Mouse (Mus musculus): ENCODE measurements around the gene Amigo3.
A peak's percentile ranks its signal among the peaks of the same experiment; 100 is the strongest.

The Amigo3 gene

DNA sequence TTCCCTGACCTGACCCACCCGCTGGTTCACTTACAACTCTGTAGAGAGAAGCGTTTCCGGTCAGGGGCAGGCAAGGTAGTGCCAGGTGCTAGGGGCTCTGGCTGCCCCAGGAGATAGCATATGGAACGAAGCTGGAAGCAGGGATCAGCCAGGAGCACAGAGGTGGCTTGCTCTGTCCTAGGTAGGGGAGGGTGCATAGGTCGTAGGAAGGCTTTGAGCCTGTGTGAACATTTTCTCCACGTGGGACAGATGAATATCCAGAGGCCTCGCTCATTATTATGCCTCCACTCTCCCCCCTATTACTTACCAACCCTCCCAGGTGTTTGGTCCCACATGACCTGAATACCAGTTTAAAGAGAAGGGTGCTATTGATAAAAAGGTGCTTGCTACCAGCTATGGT is 548 bp upstream of the Amigo3 start:
- no peak for DNase-seq (ENCODE audit: low spot score in 2 of 2)

DNA sequence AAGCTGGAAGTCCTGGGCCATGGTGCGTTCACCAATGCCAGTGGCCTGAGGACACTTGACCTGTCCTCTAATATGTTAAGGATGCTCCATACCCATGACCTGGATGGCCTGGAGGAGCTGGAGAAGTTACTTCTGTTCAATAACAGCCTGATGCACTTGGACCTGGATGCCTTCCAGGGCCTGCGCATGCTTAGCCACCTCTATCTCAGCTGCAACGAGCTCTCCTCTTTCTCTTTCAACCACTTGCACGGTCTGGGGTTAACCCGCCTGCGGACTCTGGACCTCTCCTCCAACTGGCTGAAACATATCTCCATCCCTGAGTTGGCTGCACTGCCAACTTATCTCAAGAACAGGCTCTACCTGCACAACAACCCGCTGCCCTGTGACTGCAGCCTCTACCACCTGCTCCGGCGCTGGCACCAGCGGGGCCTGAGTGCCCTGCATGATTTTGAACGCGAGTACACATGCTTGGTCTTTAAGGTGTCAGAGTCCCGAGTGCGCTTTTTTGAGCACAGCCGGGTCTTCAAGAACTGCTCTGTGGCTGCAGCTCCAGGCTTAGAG is 786 bp downstream of the Amigo3 start:
- DNase-seq (ENCODE audit: low spot score in 2 of 2): no peak

DNA sequence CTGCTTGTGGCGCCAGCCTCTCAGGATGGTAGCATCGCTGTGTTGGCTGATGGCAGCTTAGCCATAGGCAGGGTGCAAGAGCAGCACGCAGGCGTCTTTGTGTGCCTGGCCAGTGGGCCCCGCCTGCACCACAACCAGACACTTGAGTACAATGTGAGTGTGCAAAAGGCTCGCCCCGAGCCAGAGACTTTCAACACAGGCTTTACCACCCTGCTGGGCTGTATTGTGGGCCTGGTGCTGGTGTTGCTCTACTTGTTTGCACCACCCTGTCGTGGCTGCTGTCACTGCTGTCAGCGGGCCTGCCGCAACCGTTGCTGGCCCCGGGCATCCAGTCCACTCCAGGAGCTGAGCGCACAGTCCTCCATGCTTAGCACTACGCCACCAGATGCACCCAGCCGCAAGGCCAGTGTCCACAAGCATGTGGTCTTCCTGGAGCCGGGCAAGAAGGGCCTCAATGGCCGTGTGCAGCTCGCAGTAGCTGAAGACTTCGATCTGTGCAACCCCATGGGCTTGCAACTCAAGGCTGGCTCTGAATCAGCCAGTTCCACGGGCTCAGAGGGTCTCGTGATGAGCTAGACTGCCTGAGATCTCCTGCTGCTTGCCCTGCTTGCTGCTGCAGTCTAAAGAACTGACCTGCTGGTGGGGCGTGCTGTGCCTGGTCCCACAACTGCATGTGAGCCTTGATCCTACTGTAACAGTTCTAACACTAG is 1.5 kb downstream of the Amigo3 start:
- DNase-seq (ENCODE audit: low spot score in 2 of 2): no peak

DNA sequence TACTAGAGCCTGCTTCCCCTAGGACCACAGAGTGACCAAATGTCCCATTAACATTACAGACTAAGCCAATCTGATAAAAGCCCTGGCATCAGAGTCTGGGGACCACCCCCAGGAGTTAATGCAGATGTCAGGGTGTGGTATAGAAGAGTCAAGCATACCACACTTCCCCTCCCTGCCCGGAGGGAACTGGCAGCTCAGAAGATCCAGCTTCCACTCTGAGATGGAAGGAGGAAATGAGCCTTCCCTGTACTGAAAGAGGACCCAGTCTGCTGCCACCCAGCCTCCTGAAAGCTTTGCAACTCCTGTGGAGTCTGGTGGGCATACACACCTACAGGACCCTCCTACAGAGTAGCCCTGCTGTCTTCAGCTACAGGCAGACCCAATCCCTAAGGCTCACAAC is 2.1 kb downstream of the Amigo3 start:
- no peak for DNase-seq (ENCODE audit: low spot score in 2 of 2)

DNA sequence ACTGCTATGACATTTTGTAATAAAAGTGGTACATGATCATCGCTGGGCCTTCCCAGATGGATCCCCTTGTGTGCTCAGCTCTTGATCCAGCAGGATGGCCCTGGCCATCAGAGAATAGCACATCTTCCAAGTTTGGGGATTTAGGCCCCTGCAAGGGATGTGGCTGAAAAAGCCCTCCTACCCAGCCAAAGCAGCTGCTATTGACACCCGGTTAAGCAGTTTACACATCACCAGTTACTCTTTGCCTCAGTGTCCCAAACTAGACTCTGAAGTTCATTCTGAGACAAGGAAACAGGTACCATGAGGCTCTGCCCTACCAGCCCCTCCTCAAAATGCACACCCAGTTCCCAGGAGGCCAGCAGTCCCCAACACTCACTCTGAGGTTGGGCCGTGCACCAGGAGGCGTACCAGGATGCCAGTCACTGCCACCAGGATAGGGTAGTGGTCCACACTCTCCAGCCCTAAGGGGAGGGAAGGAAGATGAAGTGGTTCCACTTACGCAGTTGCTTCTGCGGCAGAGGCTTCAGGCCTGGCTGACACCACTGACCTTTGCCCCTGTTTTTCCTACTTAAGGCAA is 2.8 kb downstream of the Amigo3 start:
- DNase-seq (ENCODE audit: low spot score in 2 of 2): no peak

DNA sequence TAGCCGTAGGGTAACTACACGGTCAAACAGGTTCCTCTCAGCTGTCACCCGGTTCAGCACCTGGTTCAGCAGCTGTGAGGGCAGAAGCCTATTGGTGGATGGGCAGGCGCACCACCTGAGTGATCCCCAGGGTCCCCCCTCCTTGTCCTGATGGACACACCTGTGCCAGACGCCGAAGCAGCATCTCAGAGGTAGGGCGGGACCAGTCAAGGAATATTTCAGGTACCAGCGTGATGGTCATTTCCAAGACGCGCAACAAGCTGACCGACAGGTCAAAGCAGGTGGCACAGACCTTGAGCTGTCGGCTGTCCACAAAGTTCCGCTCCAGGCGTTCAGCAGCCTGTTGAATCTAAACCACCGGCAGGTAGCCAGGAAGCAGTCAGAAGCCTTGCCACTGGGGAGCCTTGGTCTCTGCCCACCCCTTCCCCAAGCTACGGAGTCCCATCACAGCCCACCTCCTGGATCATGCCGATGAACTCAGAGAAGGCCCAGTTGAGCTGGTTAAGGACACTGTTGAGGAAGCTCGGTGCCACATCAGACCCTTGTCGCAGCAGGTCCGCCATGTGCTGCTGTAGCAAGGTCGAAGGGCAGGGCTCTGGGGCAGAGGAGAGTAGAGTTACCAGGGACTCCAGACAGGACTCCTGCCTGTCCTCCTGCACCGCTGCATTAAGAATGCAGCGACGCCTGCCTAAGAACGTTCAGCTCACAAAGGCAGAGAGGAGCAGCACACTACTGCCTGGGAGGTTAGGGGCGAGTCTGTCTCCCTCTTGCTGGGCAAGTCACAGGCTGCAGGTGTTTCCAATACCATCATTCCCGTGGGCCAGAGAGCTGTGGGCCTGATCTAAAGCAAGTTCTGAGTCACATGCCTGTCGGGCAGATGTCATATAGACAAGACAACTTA is 3.7 kb downstream of the Amigo3 start:
- DNase-seq (ENCODE audit: low spot score in 2 of 2): no peak

DNA sequence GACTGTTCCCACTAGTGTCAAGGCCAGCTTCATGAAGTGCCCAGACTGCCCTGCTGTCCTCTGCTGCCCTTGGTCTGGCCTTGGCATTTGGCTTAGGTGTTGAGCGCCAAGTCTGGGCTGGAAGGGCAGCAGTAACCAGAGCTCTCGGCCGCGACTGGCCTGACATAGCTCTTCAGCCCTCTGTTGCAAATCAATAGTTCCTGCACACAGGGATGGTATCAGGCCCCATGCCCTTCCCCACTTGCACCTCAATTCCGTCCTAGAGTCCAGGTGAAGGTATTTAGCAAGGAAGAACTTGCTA is 4.3 kb downstream of the Amigo3 start:
- no peak for DNase-seq (ENCODE audit: low spot score in 2 of 2)

DNA sequence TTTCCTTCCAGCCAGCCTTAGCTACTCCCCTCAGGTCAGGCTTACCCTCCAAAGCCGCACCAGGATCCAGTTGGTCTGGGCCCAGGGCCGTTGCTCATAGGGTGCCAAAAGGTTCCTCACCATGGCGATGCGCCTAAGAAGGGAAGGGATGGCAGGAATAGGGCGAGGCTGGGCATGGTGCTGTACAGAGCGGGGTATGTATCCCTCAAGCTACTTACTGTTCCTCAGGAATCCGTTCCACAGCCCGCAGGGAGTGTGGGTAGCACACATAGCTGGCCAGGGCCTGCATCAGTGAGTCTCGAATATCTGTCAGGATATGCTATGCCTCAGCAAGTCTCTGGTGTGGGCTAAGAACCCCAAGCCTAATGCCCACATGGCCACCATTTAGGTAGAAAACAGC is 5.3 kb downstream of the Amigo3 start:
- DNase-seq (ENCODE audit: low spot score in 2 of 2): no peak

DNA sequence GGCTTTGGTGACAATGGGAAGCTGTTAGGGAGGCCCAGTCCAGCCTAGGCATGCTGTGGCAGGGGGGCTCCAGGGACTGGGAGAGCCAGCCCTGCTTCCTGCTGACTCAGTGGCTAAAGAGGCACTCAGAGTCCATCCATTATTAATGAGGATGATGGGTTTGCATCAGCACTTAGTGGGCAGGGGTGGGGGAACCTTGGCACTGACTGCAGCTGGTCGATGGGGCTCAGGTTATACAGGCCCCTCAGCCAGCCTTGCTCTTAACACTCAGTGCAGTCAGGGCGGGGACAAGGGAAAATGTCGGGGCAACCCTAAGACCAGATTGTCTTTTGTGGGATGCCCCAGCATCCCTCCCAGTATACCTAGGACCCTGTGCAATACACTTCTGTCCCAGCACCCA is 9.2 kb downstream of the Amigo3 start:
- DNase-seq (ENCODE audit: low spot score in 2 of 2): no peak

DNA sequence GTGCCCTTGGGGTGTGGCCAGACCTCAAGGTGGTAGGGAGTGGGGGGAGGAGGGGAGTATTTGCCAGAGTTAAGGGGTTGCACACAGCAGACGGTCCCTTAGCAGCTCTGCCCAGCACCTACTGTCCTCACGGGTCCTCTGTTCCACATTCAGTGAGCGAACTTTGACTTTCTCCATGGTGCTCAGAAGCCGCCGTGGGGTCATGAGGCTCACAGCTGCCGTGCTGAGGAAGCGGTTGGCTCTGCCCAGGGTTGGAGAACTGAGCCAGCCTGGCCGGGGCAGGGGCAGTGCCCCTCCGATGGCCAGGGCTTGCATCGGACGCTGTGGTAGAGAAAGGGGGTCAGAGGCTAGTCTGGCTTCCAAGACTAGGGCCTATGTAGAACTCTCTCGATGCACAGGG is 10.4 kb downstream of the Amigo3 start:
- no peak for DNase-seq (ENCODE audit: low spot score in 2 of 2)

DNA sequence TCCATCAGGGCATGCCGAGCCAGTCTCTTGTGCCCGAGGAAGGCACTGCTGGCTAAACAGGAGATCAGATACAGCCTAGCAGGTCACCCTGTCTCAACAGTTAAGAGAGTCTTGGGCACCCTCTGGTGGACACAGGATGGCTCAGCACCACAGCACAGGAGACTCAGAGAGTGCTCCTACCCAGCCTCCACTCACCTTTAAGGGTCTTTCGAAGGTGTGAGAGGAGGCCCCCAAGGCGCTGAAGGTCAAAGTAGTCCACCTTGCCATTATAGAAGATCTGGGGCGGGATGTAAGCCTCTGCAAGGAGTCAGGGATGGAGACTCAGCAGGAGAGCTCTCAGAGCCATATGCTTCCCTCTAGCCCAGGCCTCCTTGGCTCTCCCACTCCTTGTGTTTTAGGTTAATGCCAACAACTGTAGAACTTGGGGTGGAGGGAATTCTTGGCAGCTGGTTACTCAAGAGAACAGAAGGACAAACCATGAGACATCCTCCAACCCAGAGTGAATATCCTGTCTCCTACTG is 12.6 kb downstream of the Amigo3 start:
- peak in 1 of 2 experiments; percentile 67 for DNase-seq (ENCODE audit: low spot score in 2 of 2)

DNA sequence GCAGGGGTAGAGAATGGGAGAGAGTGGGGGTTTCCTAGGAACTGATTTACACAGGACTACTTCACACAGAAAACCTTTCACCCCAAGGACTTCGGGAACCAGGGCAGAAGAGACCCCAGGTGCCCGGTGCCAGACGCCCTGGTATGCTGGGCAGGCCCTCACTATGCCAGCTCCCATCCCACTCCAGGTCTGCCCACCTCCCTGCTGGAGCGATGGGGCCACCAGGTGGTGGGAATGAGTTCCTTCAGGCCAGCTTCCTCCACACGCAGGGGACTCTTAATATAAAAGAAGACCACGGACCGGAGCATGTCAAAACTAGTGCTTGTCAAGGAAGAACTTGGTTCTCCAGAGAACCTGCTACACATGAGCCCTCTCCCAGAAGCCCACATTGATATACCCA is 14.2 kb downstream of the Amigo3 start:
- no peak for DNase-seq (ENCODE audit: low spot score in 2 of 2)

DNA sequence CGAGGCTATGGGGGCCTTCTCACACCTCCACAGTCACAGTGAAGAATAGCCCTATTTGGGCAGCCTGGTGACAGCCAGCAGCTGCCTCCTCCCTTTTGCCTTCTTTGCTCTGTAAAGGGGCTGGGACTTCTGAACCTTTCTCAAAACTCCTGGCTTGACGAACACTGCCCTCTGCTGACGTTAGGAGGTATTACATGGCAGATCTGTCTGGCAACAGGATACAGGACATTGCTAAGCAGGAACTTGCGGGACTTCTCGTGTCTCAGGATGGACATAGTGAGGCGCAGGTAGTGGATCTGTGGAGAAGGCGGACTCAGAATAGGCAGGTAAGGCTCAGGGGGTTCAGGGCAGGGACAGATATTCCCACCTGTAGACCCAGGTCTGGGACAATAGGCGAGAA is 14.9 kb downstream of the Amigo3 start:
- DNase-seq (ENCODE audit: low spot score in 2 of 2): peak; percentile 72 to 88

DNA sequence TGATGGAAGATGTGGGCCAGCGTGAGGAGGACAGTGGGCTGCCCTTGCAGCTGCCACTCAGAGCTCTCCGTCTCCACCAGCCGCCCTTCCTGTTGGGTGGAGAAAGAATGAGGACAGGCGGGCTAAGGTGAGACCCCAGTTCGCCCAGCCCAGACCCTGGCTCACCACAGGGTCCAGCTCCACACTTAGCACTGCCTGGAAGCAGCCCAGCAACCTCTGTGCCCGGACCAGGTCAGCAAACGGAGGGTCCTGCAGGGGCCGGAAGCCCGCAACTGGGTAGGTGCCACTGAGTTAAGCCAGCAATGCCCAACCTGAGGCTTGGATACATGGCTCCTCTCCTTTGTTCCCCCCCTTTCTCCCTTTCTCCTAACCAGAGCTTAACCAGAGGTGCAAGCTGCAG is 16.0 kb downstream of the Amigo3 start:
- DNase-seq (ENCODE audit: low spot score in 2 of 2): no peak

DNA sequence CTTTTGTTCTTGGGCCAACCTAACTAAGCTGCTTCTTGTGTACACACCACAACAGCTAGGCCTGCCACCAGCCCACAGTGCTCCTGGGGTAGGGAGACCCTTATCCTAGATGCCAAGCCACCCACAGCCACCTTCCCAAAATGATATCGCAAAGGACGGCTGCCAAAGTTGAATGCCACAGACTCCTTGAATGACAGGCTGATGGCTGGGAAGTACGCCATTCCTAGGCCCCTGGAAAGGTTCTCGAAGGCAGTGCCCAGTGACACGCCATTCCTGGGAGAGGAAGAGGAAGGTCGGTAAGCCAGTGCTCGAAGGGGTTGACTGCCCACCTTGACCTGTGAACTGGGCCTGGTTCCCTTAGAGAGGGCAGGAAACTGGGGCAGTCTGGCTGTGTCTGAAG is 16.6 kb downstream of the Amigo3 start:
- DNase-seq (ENCODE audit: low spot score in 2 of 2): no peak

DNA sequence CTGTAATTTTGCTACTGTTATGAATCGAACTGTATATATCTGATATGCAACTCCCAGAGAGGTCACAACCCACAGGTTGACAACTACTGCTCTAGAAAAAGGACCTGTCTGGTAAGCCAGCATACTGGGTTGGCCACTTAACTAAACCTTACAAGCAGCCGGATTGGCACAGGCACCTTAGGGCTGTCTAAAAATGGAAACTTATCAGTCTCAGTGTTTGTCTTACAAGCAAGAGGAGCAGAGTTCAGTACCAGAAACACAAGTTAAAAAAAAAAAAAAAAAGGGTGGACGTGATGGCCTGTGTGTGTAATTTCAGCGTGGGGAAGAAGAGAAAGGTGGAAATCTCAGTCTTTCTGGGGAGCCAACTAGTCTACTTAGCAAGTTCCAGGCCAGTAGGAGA is 18.8 kb downstream of the Amigo3 start:
- DNase-seq (ENCODE audit: low spot score in 2 of 2): no peak

DNA sequence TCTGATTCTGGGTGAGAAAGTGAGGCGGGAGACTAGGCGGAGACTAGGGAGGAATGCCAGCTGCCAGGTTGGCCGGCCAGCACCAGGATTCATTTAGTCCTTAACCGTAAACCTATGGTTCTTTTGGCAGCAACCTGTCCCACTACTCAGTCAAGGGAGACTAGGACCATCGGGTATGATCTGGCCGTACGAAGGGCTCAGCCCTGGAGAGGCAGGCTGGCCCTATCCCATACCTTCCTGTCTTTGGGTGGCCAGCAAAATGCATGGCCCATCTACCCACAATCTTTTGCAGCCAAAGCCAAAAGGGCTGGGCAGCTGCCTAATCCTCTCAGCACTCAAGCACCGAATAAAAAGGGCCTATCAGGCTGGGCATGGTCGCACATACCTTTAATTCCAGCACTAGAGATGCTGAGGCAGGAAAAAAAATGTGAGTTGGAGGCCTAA is 19.5 kb downstream of the Amigo3 start:
- no peak for DNase-seq (ENCODE audit: low spot score in 2 of 2)

DNA sequence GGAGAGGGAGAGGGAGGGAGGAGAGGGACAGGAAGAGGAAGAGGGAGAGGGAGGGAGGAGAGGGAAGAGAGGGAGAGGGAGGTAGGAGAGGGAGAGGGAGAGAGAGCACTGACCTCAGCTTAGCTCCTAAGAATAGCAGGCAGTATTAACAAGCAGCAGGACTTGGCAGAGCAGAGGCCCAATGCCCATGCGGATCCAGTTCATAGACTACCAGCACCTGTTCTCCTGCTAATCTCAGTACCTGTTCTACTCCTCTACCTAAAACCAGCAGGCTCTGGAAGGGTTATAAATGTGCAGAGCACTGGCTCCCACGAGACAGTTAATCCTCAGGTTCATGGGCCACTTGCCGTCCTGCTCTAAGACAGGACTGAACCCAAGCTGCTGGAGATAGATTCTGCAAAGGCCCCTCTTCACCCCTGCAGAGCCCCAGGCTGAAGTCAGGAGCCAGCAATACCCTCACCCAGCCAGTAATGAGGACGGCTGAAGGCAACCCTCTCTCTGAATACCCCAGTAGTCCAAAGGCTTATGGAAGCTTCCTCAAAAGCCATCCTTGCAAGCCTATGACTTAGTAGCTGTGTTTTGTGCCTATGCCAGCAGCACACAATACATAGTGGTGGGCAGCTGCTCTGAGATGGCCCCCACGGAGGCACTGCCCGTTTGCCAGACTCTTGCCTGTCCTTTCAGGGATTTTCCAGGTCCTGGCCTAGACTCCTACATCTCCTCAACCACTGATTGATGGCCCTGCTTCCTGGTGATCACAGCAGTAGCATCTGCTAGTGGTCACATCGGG is 20.4 kb downstream of the Amigo3 start:
- DNase-seq (ENCODE audit: low spot score in 2 of 2): no peak

DNA sequence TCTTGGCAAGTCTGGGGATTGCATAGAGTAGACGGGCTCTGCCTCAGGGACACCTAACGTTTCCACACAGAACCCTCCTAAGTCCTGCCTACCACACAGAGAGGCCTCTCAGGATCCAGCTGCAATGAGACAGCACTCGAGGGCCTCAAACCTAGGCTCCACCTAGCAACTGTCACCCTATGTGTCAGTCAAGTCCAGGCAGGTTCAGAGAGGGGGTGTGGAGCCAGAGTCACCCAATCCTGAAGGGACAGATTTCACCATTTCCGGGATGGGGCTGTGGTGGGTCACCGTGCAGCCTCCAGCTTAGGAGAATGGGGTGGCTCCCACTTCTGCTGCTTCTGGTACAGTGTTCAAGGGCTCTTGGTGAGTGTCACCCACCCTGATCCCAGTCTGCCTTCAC is 27.2 kb downstream of the Amigo3 start, which contains the start of gene Mst1:
Mst1 (plus strand) TSS at position 269 of the 400 bp plus-strand sequence.
- no peak for DNase-seq (ENCODE audit: low spot score in 2 of 2)

DNA sequence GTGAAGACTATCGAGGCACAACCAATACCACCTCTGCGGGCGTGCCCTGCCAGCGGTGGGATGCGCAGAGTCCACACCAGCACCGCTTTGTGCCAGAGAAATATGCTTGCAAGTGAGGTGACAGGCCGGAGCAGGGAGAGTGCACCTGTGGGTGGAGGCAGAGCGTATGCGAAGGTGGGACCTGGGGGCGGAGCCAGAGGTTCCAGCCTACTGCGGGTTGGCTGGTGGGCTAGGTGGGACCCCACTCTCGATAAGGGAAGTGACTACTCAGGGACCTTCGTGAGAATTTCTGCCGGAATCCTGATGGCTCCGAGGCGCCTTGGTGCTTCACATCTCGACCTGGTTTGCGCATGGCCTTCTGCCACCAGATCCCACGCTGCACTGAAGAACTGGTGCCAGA is 29.6 kb downstream of the Amigo3 start:
- no peak for DNase-seq (ENCODE audit: low spot score in 2 of 2)

DNA sequence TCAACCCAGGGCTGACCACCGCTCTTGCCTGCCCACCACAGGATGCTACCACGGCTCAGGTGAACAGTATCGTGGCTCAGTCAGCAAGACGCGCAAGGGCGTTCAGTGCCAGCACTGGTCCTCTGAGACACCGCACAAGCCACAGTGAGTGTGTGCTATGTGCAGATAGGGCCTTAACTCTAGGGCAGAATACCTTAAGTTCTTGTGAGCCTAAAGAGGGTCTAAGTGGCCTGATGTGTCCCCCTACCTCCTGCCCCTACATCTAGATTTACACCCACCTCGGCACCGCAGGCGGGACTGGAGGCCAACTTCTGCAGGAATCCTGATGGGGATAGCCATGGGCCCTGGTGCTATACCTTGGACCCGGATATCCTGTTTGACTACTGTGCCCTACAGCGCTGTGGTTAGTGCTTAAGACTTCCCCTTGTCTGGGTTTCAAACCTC is 30.1 kb downstream of the Amigo3 start, which contains the start of gene Rnf123:
Rnf123 (minus strand) TSS at position 359 of the 444 bp plus-strand sequence.
- no peak for DNase-seq (ENCODE audit: low spot score in 2 of 2)

Data from cerebellum, postnatal 4 days (tissue).